In the genomic region with DNA sequence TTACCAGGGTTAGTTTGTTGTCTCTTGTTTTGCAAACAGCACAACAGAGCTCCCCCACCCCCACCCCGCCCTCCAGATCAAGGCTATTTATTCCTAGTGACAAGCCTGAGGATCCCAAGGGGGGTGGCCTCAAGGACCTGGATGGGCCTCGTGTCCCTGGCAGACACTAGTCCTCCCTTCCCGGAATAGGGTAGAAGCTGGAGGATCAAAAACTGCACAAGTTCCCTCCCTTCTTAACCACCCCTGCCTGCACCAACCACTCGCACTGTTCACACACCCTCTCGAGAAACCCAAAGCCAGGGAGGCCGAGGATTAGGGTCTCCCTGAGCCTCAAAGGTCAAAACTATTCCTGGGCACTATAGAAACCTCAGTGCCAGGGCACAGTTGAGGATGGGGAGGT, we compare ENCODE assay signal across 8 mouse cellular contexts. TPM values are rescaled to one million over a fixed set of nuclear protein-coding genes. Genes with fewer than 3 reads are reported as not detected.
DNase-seq lines count a peak whose midpoint lies in the region; ATAC-seq and TF ChIP-seq lines count a peak whose summit lies in the region.

No protein-coding gene starts in this region.

- no peaks in the 10 kb centered on the region for H3K79me2 ChIP-seq in heart, adult 2 months (replicated peaks; ENCODE audit: control insufficient read depth, insufficient read depth, low read length)
- H3K79me2 ChIP-seq in macrophage (ENCODE audit: inconsistent target), result peaks cover 55% of the 10 kb centered on the region

- 43% methylated on average over 6 of the region's 6 CpGs for WGBS in heart, adult 2 months
- WGBS in heart, embryonic 16.5 days, result 22% methylated on average over 6 of the region's 6 CpGs
- WGBS in macrophage (ENCODE audit: missing documents), result 50% methylated on average over 5 of the region's 6 CpGs

- TF ChIP-seq EP300 in heart, adult 2 months (IDR thresholded peaks at IDR 0.05; ENCODE audit: insufficient read depth, low read depth, low read length), result no peak

- no peak overlapping the region; the same call in 1 of the 2 replicates for H3K9ac ChIP-seq in heart, adult 2 months (ENCODE audit: low read depth, low read length)
- H3K9ac ChIP-seq in heart, embryonic 16.5 days (ENCODE audit: low read length), result peak overlapping the region; percentile 93

- peak overlapping the region; percentile 89 for H3K4me2 ChIP-seq in heart, embryonic 16.5 days (ENCODE audit: low read depth, low read length)

- H3K4me1 ChIP-seq in heart, adult 2 months (ENCODE audit: control insufficient read depth, insufficient read depth, low read length), result peaks cover 14% of the 10 kb centered on the region
- H3K4me1 ChIP-seq in heart, embryonic 16.5 days (ENCODE audit: control insufficient read depth, insufficient read depth, low read length), result peaks cover 41% of the 10 kb centered on the region

- H3K27ac ChIP-seq in heart, adult 2 months, result peak overlapping the region; percentile 74
- H3K27ac ChIP-seq in heart, embryonic 16.5 days (ENCODE audit: low read length), result peak overlapping the region; percentile 87
- peak overlapping the region; percentile 58 for H3K27ac ChIP-seq in macrophage

- TF ChIP-seq POLR2A in heart, adult 2 months (IDR thresholded peaks at IDR 0.05; ENCODE audit: insufficient read depth, low read depth, low read length), result no peak

- H3K9me3 ChIP-seq in heart, embryonic 16.5 days (replicated peaks; ENCODE audit: control insufficient read depth, low read length), result no peaks in the 10 kb centered on the region

- H3K4me3 ChIP-seq in heart, adult 2 months, result no peak overlapping the region
- H3K4me3 ChIP-seq in heart, embryonic 16.5 days (ENCODE audit: low read length), result peak overlapping the region; percentile 92
- H3K4me3 ChIP-seq in macrophage (ENCODE audit: inconsistent target), result peak overlapping the region; percentile 4; the same call in 1 of the 2 replicates

- H3K27me3 ChIP-seq in heart, adult 2 months (ENCODE audit: control insufficient read depth, insufficient read depth, low read length), result no peaks in the 10 kb centered on the region
- H3K27me3 ChIP-seq in heart, embryonic 16.5 days (ENCODE audit: control insufficient read depth, insufficient read depth, low read length), result no peaks in the 10 kb centered on the region; the same call in none of the 2 replicates

- intact Hi-C loops in heart, adult 2 months (cut with DNase I), result no loop called here
- intact Hi-C loops in heart, postnatal 14 days (cut with DNase I), result loop anchor here (10.0 kb wide), 1 partner anchor 985 kb away; a partner anchor contains a TSS

- no peak for TF ChIP-seq CTCF in heart, adult 2 months (IDR thresholded peaks at IDR 0.05)

- no peaks in the 10 kb centered on the region for H3K36me3 ChIP-seq in heart, adult 2 months (ENCODE audit: control insufficient read depth, insufficient read depth, low read length)
- H3K36me3 ChIP-seq in heart, embryonic 16.5 days (ENCODE audit: control insufficient read depth, insufficient read depth), result no peaks in the 10 kb centered on the region
- no peaks in the 10 kb centered on the region for H3K36me3 ChIP-seq in macrophage (ENCODE audit: inconsistent target)

- ATAC-seq in heart, embryonic 16.5 days (replicated peaks; ENCODE audit: extremely low read depth, insufficient read depth, low FRiP score), result no peak

- no peak for DNase-seq in heart, adult 2 months
- DNase-seq in heart, postnatal 14 days, result no peak
- peak; percentile 73 for DNase-seq in adipocyte (ENCODE audit: low spot score)
- DNase-seq in cerebellum, adult 9-11 months, result no peak
- DNase-seq in frontal cortex, postnatal 36 days (ENCODE audit: low spot score in 2 of 2), result no peak
- no peak for DNase-seq in left cerebral cortex, adult 8-10 months (ENCODE audit: low spot score in 2 of 2)

RNA-seq across cellular contexts. Expression of a gene that starts 0.7 kb away (rescaled TPM):
- total RNA-seq in heart, adult 2 months (2021), result 10 to 100 TPM in 1 of 2 experiments, 1 to 10 TPM in 1; 7.8 to 11.5 TPM
- polyA plus RNA-seq in heart, adult 2 months (2012; rRNA removed), result 10.1 and 17.9 TPM in 2 replicates
- 10 to 100 TPM; 13.0 to 13.9 TPM for total RNA-seq in heart, postnatal 14 days (2021)
- polyA plus RNA-seq in heart, embryonic 16.5 days (2015; fragmentation: Nextera tagmentation; extraction: Ambion mirVana), result 3.8 and 5.0 TPM in 2 replicates
- 100 to 1,000 TPM in 5 of 26 experiments, 10 to 100 TPM in 21; 19.4 to 246 (median 86.4) TPM for total RNA-seq in macrophage (2018; cell fraction: chromatin; rRNA removed)
- 100 to 1,000 TPM in 1 of 26 experiments, 10 to 100 TPM in 25; 25.7 to 105 (median 54.7) TPM for total RNA-seq in macrophage (2018; cell fraction: cytosol; rRNA removed)
- 100 to 1,000 TPM in 5 of 26 experiments, 10 to 100 TPM in 21; 31.8 to 142 (median 70.6) TPM for total RNA-seq in macrophage (2018; cell fraction: nucleus; rRNA removed)
- 24.2 to 70.3 TPM (median 28.8 TPM) in 3 replicates for polyA plus RNA-seq in macrophage (2018)
- 1 to 10 TPM; 1.4 to 3.1 (median 1.7) TPM for total RNA-seq in left cerebral cortex, adult 8-10 months (2022)

RNA-seq across cellular contexts. Expression of a gene that starts 6.4 kb away (rescaled TPM):
- total RNA-seq in heart, adult 2 months (2021), result 10 to 100 TPM; 12.1 to 13.5 TPM
- 4.0 and 6.2 TPM in 2 replicates for polyA plus RNA-seq in heart, adult 2 months (2012; rRNA removed)
- 10 to 100 TPM; 11.6 to 12.0 TPM for total RNA-seq in heart, postnatal 14 days (2021)
- 40.3 and 49.2 TPM in 2 replicates for polyA plus RNA-seq in heart, embryonic 16.5 days (2015; fragmentation: Nextera tagmentation; extraction: Ambion mirVana)
- 100 to 1,000 TPM in 1 of 26 experiments, 10 to 100 TPM in 25; 12.1 to 101 (median 51.8) TPM for total RNA-seq in macrophage (2018; cell fraction: chromatin; rRNA removed)
- 10 to 100 TPM; 24.9 to 44.6 (median 33.0) TPM for total RNA-seq in macrophage (2018; cell fraction: cytosol; rRNA removed)
- total RNA-seq in macrophage (2018; cell fraction: nucleus; rRNA removed), result 10 to 100 TPM; 11.1 to 53.3 (median 29.8) TPM
- polyA plus RNA-seq in macrophage (2018), result 32.1 to 58.7 TPM (median 57.7 TPM) in 3 replicates
- total RNA-seq in left cerebral cortex, adult 8-10 months (2022), result 10 to 100 TPM; 13.2 to 16.9 (median 16.3) TPM

RNA-seq across cellular contexts. Expression of a gene that starts 14.8 kb away (rescaled TPM):
- 10 to 100 TPM; 18.0 to 19.4 TPM for total RNA-seq in heart, adult 2 months (2021)
- polyA plus RNA-seq in heart, adult 2 months (2012; rRNA removed), result 7.7 and 11.5 TPM in 2 replicates
- 10 to 100 TPM; 19.2 to 21.5 TPM for total RNA-seq in heart, postnatal 14 days (2021)
- polyA plus RNA-seq in heart, embryonic 16.5 days (2015; fragmentation: Nextera tagmentation; extraction: Ambion mirVana), result 77.7 and 95.1 TPM in 2 replicates
- total RNA-seq in macrophage (2018; cell fraction: chromatin; rRNA removed), result 10 to 100 TPM; 29.3 to 87.9 (median 60.7) TPM
- 10 to 100 TPM; 30.9 to 47.9 (median 40.8) TPM for total RNA-seq in macrophage (2018; cell fraction: cytosol; rRNA removed)
- 10 to 100 TPM; 20.8 to 65.4 (median 32.2) TPM for total RNA-seq in macrophage (2018; cell fraction: nucleus; rRNA removed)
- 38.3 to 63.8 TPM (median 62.7 TPM) in 3 replicates for polyA plus RNA-seq in macrophage (2018)
- total RNA-seq in left cerebral cortex, adult 8-10 months (2022), result 10 to 100 TPM; 32.4 to 39.9 (median 35.4) TPM

RNA-seq across cellular contexts. Expression of a gene that starts 41.9 kb away (rescaled TPM):
- total RNA-seq in heart, adult 2 months (2021), result 1 to 10 TPM; 8.0 to 8.2 TPM
- 17.8 and 29.8 TPM in 2 replicates for polyA plus RNA-seq in heart, adult 2 months (2012; rRNA removed)
- total RNA-seq in heart, postnatal 14 days (2021), result 10 to 100 TPM; 12.5 to 13.6 TPM
- polyA plus RNA-seq in heart, embryonic 16.5 days (2015; fragmentation: Nextera tagmentation; extraction: Ambion mirVana), result 16.3 and 16.8 TPM in 2 replicates
- 100 to 1,000 TPM in 8 of 26 experiments, 10 to 100 TPM in 18; 21.2 to 240 (median 86.4) TPM for total RNA-seq in macrophage (2018; cell fraction: chromatin; rRNA removed)
- 10 to 100 TPM; 14.1 to 43.3 (median 24.3) TPM for total RNA-seq in macrophage (2018; cell fraction: cytosol; rRNA removed)
- 100 to 1,000 TPM in 3 of 26 experiments, 10 to 100 TPM in 23; 23.7 to 144 (median 56.6) TPM for total RNA-seq in macrophage (2018; cell fraction: nucleus; rRNA removed)
- 20.2 to 23.6 TPM (median 22.9 TPM) in 3 replicates for polyA plus RNA-seq in macrophage (2018)
- 10 to 100 TPM; 37.0 to 47.9 (median 44.4) TPM for total RNA-seq in left cerebral cortex, adult 8-10 months (2022)

RNA-seq across cellular contexts. Expression of a gene that starts 43.2 kb away (rescaled TPM):
- total RNA-seq in heart, adult 2 months (2021), result under 1 TPM; 0.08 to 0.16 TPM
- 0.04 and 0.09 TPM in 2 replicates for polyA plus RNA-seq in heart, adult 2 months (2012; rRNA removed)
- total RNA-seq in heart, postnatal 14 days (2021), result under 1 TPM in 1 of 2 experiments, not detected in 1; 0.07 TPM
- polyA plus RNA-seq in heart, embryonic 16.5 days (2015; fragmentation: Nextera tagmentation; extraction: Ambion mirVana), result 0.15 and 0.17 TPM in 2 replicates
- 1 to 10 TPM in 11 of 26 experiments, under 1 TPM in 13, not detected in 2; 0.25 to 4.4 (median 0.90) TPM for total RNA-seq in macrophage (2018; cell fraction: chromatin; rRNA removed)
- total RNA-seq in macrophage (2018; cell fraction: cytosol; rRNA removed), result 10 to 100 TPM in 2 of 26 experiments, 1 to 10 TPM in 20, under 1 TPM in 4; 0.86 to 14.3 (median 2.7) TPM
- 10 to 100 TPM in 9 of 26 experiments, 1 to 10 TPM in 11, under 1 TPM in 6; 0.48 to 20.4 (median 5.9) TPM for total RNA-seq in macrophage (2018; cell fraction: nucleus; rRNA removed)
- polyA plus RNA-seq in macrophage (2018), result 0.49 to 1.1 TPM (median 0.70 TPM) in 3 replicates
- total RNA-seq in left cerebral cortex, adult 8-10 months (2022), result 10 to 100 TPM; 15.9 to 20.5 (median 18.3) TPM
